Mouse (Mus musculus): ENCODE measurements around the gene Ppp2r3d.

Ppp2r3d gene

DNA sequence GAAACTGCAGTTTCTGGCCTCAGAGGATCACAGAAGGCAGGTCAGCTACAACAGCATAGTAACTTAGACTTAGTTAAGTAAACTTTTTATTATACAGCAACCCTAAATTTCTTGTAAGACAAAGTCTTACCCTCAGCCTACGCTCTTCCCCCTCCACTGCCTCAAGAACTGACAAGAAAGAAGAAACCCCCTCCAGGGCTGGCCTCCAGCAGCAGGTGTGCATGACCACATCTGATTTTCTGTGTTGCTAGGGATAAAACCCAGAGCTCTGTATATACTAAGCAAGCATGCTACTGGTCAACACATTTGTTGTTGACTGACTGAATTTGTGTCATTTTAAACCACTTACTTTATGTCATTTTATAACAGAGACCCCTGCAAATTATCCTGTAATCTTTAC, 65.1 kb downstream of the Ppp2r3d start:
- DNase-seq (ENCODE audit: low read depth): no peak

DNA sequence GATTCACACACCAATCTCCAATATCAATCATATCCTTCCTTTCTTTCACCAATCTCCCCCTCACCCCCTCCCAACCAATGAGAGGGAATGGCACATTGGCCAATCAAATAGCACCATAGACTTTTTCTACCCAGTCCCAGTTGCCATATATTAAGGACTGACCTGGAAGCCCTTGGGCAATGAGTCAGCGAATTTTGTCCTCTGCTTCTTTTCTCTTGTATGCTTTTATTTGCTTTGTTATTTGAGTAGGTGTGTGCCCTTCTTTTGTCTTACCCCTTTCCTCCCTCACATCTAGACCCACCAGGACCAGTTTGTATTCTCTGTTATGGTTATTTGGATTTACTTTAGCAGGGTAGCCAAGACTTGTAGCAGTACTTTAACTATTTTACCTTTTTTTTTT, 68.1 kb downstream of the Ppp2r3d start:
- DNase-seq (ENCODE audit: low read depth): no peak
